Mouse (Mus musculus): Measurements from ENCODE around the gene Cacnb1. TPM values are rescaled to one million over a fixed set of nuclear protein-coding genes. Genes with fewer than 3 reads are reported as not detected.

Gene Cacnb1
- polyA plus RNA-seq, 1 experiment from 2014 or later = 59.6 TPM

- Histone ChIP-seq H3K9ac (ENCODE audit: low read depth, low read length) (no peak overlapping the region), H3K9me3 (ENCODE audit: control insufficient read depth, low read length) (no peaks in the 10 kb centered on the region), H3K4me3 (ENCODE audit: low read length) (no peak overlapping the region), H3K4me2 (ENCODE audit: low read length) (no peak overlapping the region), H3K36me3 (ENCODE audit: control insufficient read depth, insufficient read depth, low read length) (peaks cover 3% of the 10 kb centered on the region; the same call in 1 of the 2 replicates), H3K27ac (ENCODE audit: low read depth, low read length) (no peak overlapping the region), H3K27me3 (replicated peaks; ENCODE audit: control insufficient read depth, insufficient read depth, low read length) (no peaks in the 10 kb centered on the region), H3K4me1 (ENCODE audit: control insufficient read depth, insufficient read depth, low read depth, low read length) (peaks cover 9% of the 10 kb centered on the region)
- no peak for ATAC-seq
- WGBS = 67% methylated on average over 7 of the region's 7 CpGs
Measured at GRCm38 (mm10) chr11:97998898-97999608, 23.8 kb downstream of the Cacnb1 start.

GRCm38 (mm10) chr11:97998074-97998793, 24.6 kb downstream of the Cacnb1 start:
- H3K27ac ChIP-seq (ENCODE audit: low read depth, low read length) = no peak overlapping the region
- 78% methylated on average over 11 of the region's 11 CpGs for WGBS
- H3K27me3 ChIP-seq (replicated peaks; ENCODE audit: control insufficient read depth, insufficient read depth, low read length) = no peaks in the 10 kb centered on the region
- H3K9ac ChIP-seq (ENCODE audit: low read depth, low read length) = no peak overlapping the region
- no peak for ATAC-seq
- H3K9me3 ChIP-seq (ENCODE audit: control insufficient read depth, low read length) = no peaks in the 10 kb centered on the region
- H3K4me3 ChIP-seq (ENCODE audit: low read length) = no peak overlapping the region
- H3K4me1 ChIP-seq (ENCODE audit: control insufficient read depth, insufficient read depth, low read depth, low read length) = peaks cover 9% of the 10 kb centered on the region
- no peak overlapping the region for H3K4me2 ChIP-seq (ENCODE audit: low read length)
- H3K36me3 ChIP-seq (ENCODE audit: control insufficient read depth, insufficient read depth, low read length) = peaks cover 3% of the 10 kb centered on the region; the same call in 1 of the 2 replicates

GRCm38 (mm10) chr11:97997387-97997960, 25.4 kb downstream of the Cacnb1 start:
- H3K4me1 ChIP-seq (ENCODE audit: control insufficient read depth, insufficient read depth, low read depth, low read length) = peaks cover 6% of the 10 kb centered on the region

GRCm38 (mm10) chr11:97996691-97997090, 26.1 kb downstream of the Cacnb1 start:
- Histone ChIP-seq H3K9ac (ENCODE audit: low read depth, low read length) (no peak overlapping the region), H3K4me2 (ENCODE audit: low read length) (no peak overlapping the region), H3K4me1 (ENCODE audit: control insufficient read depth, insufficient read depth, low read depth, low read length) (peaks cover 6% of the 10 kb centered on the region), H3K27ac (ENCODE audit: low read depth, low read length) (no peak overlapping the region), H3K36me3 (ENCODE audit: control insufficient read depth, insufficient read depth, low read length) (no peaks in the 10 kb centered on the region), H3K27me3 (replicated peaks; ENCODE audit: control insufficient read depth, insufficient read depth, low read length) (no peaks in the 10 kb centered on the region), H3K4me3 (ENCODE audit: low read length) (no peak overlapping the region), H3K9me3 (ENCODE audit: control insufficient read depth, low read length) (no peaks in the 10 kb centered on the region)
- 80% methylated on average over 1 of the region's 1 CpGs for WGBS
- ATAC-seq = no peak

More at GRCm38 (mm10) chr11:97997387-97997960, 25.4 kb downstream of the Cacnb1 start:
- no peak overlapping the region for H3K4me3 ChIP-seq (ENCODE audit: low read length)
- H3K9ac ChIP-seq (ENCODE audit: low read depth, low read length) = no peak overlapping the region
- WGBS = 75% methylated on average over 8 of the region's 8 CpGs
- H3K36me3 ChIP-seq (ENCODE audit: control insufficient read depth, insufficient read depth, low read length) = no peaks in the 10 kb centered on the region
- no peak overlapping the region for H3K27ac ChIP-seq (ENCODE audit: low read depth, low read length)
- H3K9me3 ChIP-seq (ENCODE audit: control insufficient read depth, low read length) = no peaks in the 10 kb centered on the region
- no peak for ATAC-seq
- H3K27me3 ChIP-seq (replicated peaks; ENCODE audit: control insufficient read depth, insufficient read depth, low read length) = no peaks in the 10 kb centered on the region
- H3K4me2 ChIP-seq (ENCODE audit: low read length) = no peak overlapping the region

GRCm38 (mm10) chr11:97995564-97996288, 27.1 kb downstream of the Cacnb1 start, which contains the start of gene Arl5c:
Gene Arl5c (minus strand): TSS chr11:97996181.
- H3K27ac ChIP-seq (ENCODE audit: low read depth, low read length) = no peak within 1 kb of the TSS
- peak within 1 kb of the TSS; percentile 55 for H3K9ac ChIP-seq (ENCODE audit: low read depth, low read length)
- H3K9me3 ChIP-seq (ENCODE audit: control insufficient read depth, low read length) = no peaks in the 10 kb centered on the region
- 0 out of 2 replicates have a peak, but pooled peaks have one; percentile 34 for ATAC-seq
- H3K36me3 ChIP-seq (ENCODE audit: control insufficient read depth, insufficient read depth, low read length) = no peaks in the 10 kb centered on the region
- H3K4me3 ChIP-seq (ENCODE audit: low read length) = peak within 1 kb of the TSS; percentile 45
- H3K27me3 ChIP-seq (replicated peaks; ENCODE audit: control insufficient read depth, insufficient read depth, low read length) = no peaks in the 10 kb centered on the region
- 1% methylated on average over 26 of the region's 26 CpGs for WGBS
- H3K4me1 ChIP-seq (ENCODE audit: control insufficient read depth, insufficient read depth, low read depth, low read length) = peaks cover 6% of the 10 kb centered on the region
- peak within 1 kb of the TSS; percentile 84 for H3K4me2 ChIP-seq (ENCODE audit: low read length)

GRCm38 (mm10) chr11:97994539-97995100, 28.2 kb downstream of the Cacnb1 start:
- no peak overlapping the region for H3K9ac ChIP-seq (ENCODE audit: low read depth, low read length)
- H3K36me3 ChIP-seq (ENCODE audit: control insufficient read depth, insufficient read depth, low read length) = no peaks in the 10 kb centered on the region
- no peaks in the 10 kb centered on the region for H3K9me3 ChIP-seq (ENCODE audit: control insufficient read depth, low read length)
- 9% methylated on average over 13 of the region's 13 CpGs for WGBS
- peaks cover 12% of the 10 kb centered on the region for H3K4me1 ChIP-seq (ENCODE audit: control insufficient read depth, insufficient read depth, low read depth, low read length)
- H3K4me2 ChIP-seq (ENCODE audit: low read length) = peak overlapping the region; percentile 84
- peak; percentile 64 for ATAC-seq
- H3K27ac ChIP-seq (ENCODE audit: low read depth, low read length) = no peak overlapping the region
- no peaks in the 10 kb centered on the region for H3K27me3 ChIP-seq (replicated peaks; ENCODE audit: control insufficient read depth, insufficient read depth, low read length)
- H3K4me3 ChIP-seq (ENCODE audit: low read length) = peak overlapping the region; percentile 45

GRCm38 (mm10) chr11:97988530-97989096, 34.2 kb downstream of the Cacnb1 start:
- H3K27ac ChIP-seq (ENCODE audit: low read depth, low read length) = peak overlapping the region; percentile 91
- peak overlapping the region; percentile 77 for H3K4me2 ChIP-seq (ENCODE audit: low read length)
- no peaks in the 10 kb centered on the region for H3K36me3 ChIP-seq (ENCODE audit: control insufficient read depth, insufficient read depth, low read length)
- no peaks in the 10 kb centered on the region for H3K9me3 ChIP-seq (ENCODE audit: control insufficient read depth, low read length)
- H3K27me3 ChIP-seq (replicated peaks; ENCODE audit: control insufficient read depth, insufficient read depth, low read length) = peaks cover 18% of the 10 kb centered on the region
- H3K4me3 ChIP-seq (ENCODE audit: low read length) = peak overlapping the region; percentile 91
- peak overlapping the region; percentile 83 for H3K9ac ChIP-seq (ENCODE audit: low read depth, low read length)
- peak; percentile 90 for ATAC-seq
- under 1% methylated on average over 26 of the region's 26 CpGs for WGBS
- peaks cover 14% of the 10 kb centered on the region for H3K4me1 ChIP-seq (ENCODE audit: control insufficient read depth, insufficient read depth, low read depth, low read length)

Measured in hindbrain, embryonic 16.5 days (tissue).